Mouse (Mus musculus) CH12.LX (cell line): ENCODE data around the gene Ngef. TPM values are rescaled to one million over a fixed set of nuclear protein-coding genes. Genes with fewer than 3 reads are reported as not detected.

ENCODE experiments used
- DNase-seq: peaks from one replicate; pipeline ENCODE4 v3.0.0-alpha.2; 2013; ENCODE audit errors: extremely low read depth
- H3K27ac ChIP-seq: 2 replicates; pipeline ENCODE4 v1.5.1; 2012; ENCODE audit warnings: low read depth, mild to moderate bottlenecking, control low read depth, moderate library complexity; ENCODE audit not compliant: insufficient read depth
- H3K27me3 ChIP-seq: replicated peaks from 2 replicates; pipeline ENCODE3; 2012; ENCODE audit warnings: inconsistent platforms
- H3K36me3 ChIP-seq, 2 experiments: replicated peaks in 1 of 2; 2 replicates each; pipeline versions ENCODE3 to v1.6.1; 2012; ENCODE audit warnings: inconsistent platforms in 1 of 2, low read length in 1 of 2, mild to moderate bottlenecking in 1 of 2, mixed read lengths in 1 of 2, moderate library complexity in 1 of 2; ENCODE audit not compliant: control insufficient read depth in 1 of 2, insufficient read depth in 1 of 2
- H3K4me1 ChIP-seq, 2 experiments: 2 replicates each; pipeline ENCODE4 v1.6.1; 2012; ENCODE audit warnings: inconsistent platforms in 1 of 2, moderate library complexity in 1 of 2; ENCODE audit not compliant: insufficient read depth in 2 of 2, control insufficient read depth in 1 of 2
- H3K4me2 ChIP-seq: 2 replicates; pipeline ENCODE4 v1.6.1; 2012; ENCODE audit warnings: low read depth, mild to moderate bottlenecking, control low read depth; ENCODE audit not compliant: poor library complexity, insufficient read depth, severe bottlenecking
- H3K4me3 ChIP-seq, 3 experiments: fragments of 150-350 bp in 1 of 3; sonication (generic) in 1 of 3; replicated peaks in 1 of 3; 2 replicates each; pipeline versions ENCODE3 to v1.5.1; 2011 to 2012; ENCODE audit warnings: low read depth in 2 of 3, low read length in 2 of 3, mild to moderate bottlenecking in 2 of 3, moderate library complexity in 2 of 3, control low read depth in 1 of 3, improper control_type of control experiment in 1 of 3, inconsistent platforms in 1 of 3, mixed read lengths in 1 of 3; ENCODE audit not compliant: poor library complexity in 1 of 3
- H3K79me2 ChIP-seq: replicated peaks from 2 replicates; pipeline ENCODE4 v1.6.1; 2012; ENCODE audit warnings: mild to moderate bottlenecking, moderate library complexity; ENCODE audit not compliant: control insufficient read depth, poor library complexity, insufficient read depth, severe bottlenecking; ENCODE audit errors: extremely low read depth
- H3K9ac ChIP-seq: 2 replicates; pipeline ENCODE4 v1.6.1; 2012; ENCODE audit warnings: low read depth, mild to moderate bottlenecking, control low read depth, moderate library complexity; ENCODE audit not compliant: insufficient read depth
- H3K9me3 ChIP-seq: replicated peaks from 2 replicates; pipeline ENCODE3; 2012; ENCODE audit warnings: low read length, inconsistent platforms, mixed read lengths
- BHLHE40 ChIP-seq: IDR thresholded peaks from 2 replicates; pipeline ENCODE4 v1.6.1; 2011; ENCODE audit warnings: mild to moderate bottlenecking, low read depth, low read length, improper control_type of control experiment
- CHD1 ChIP-seq: IDR thresholded peaks from 2 replicates; pipeline ENCODE4 v1.6.1; 2012; ENCODE audit warnings: low read depth, low read length, improper control_type of control experiment, inconsistent platforms
- CHD2 ChIP-seq: IDR thresholded peaks from 2 replicates; pipeline ENCODE4 v1.6.1; 2011; ENCODE audit warnings: low read length, improper control_type of control experiment
- CTCF ChIP-seq, 2 experiments: IDR thresholded peaks in 1 of 2; conservative IDR thresholded peaks in 1 of 2; 2 replicates each; pipeline ENCODE4 v1.5.1; 2011 to 2012; ENCODE audit warnings: low read depth in 2 of 2, low read length in 2 of 2, improper control_type of control experiment in 1 of 2, inconsistent platforms in 1 of 2, mild to moderate bottlenecking in 1 of 2, moderate library complexity in 1 of 2
- E2F4 ChIP-seq: IDR thresholded peaks from 2 replicates; pipeline ENCODE4 v1.6.1; 2011; ENCODE audit warnings: low read depth, low read length, improper control_type of control experiment; ENCODE audit not compliant: insufficient replicate concordance
- EP300 ChIP-seq: IDR thresholded peaks from 2 replicates; pipeline ENCODE4 v1.6.1; 2011; ENCODE audit warnings: low read length, improper control_type of control experiment
- ETS1 ChIP-seq: conservative IDR thresholded peaks from 2 replicates; pipeline ENCODE4 v1.6.1; 2012; ENCODE audit warnings: low read depth, mild to moderate bottlenecking, inconsistent platforms, low read length, improper control_type of control experiment, moderate library complexity
- IRF4 ChIP-seq: IDR thresholded peaks from 2 replicates; pipeline ENCODE4 v1.6.1; 2014; ENCODE audit warnings: low read depth, mild to moderate bottlenecking, inconsistent platforms, low read length, improper control_type of control experiment
- JUND ChIP-seq: conservative IDR thresholded peaks from 2 replicates; pipeline ENCODE4 v1.6.1; 2011; ENCODE audit warnings: low read depth, low read length, improper control_type of control experiment
- KAT2A ChIP-seq: IDR thresholded peaks from 2 replicates; pipeline ENCODE4 v1.6.1; 2012; ENCODE audit warnings: low read length, improper control_type of control experiment, inconsistent platforms; ENCODE audit not compliant: insufficient replicate concordance
- MAX ChIP-seq: IDR thresholded peaks from 2 replicates; pipeline ENCODE4 v1.6.1; 2011; ENCODE audit warnings: low read length, improper control_type of control experiment
- MAZ ChIP-seq: IDR thresholded peaks from 2 replicates; pipeline ENCODE4 v1.6.1; 2012; ENCODE audit warnings: low read depth, mild to moderate bottlenecking, inconsistent platforms, low read length, improper control_type of control experiment, moderate library complexity
- MEF2A ChIP-seq: IDR thresholded peaks from 2 replicates; pipeline ENCODE4 v1.6.1; 2014; ENCODE audit warnings: low read depth, mild to moderate bottlenecking, inconsistent platforms, low read length, improper control_type of control experiment, borderline replicate concordance
- MXI1 ChIP-seq: IDR thresholded peaks from 2 replicates; pipeline ENCODE4 v1.6.1; 2011; ENCODE audit warnings: mild to moderate bottlenecking, low read depth, low read length, improper control_type of control experiment
- MYC ChIP-seq: IDR thresholded peaks from 2 replicates; pipeline ENCODE4 v1.6.1; 2011; ENCODE audit warnings: low read depth, mild to moderate bottlenecking, improper control_type of control experiment, low read length
- NELFE ChIP-seq: IDR thresholded peaks from 2 replicates; pipeline ENCODE4 v1.6.1; 2011; ENCODE audit warnings: low read depth, low read length, improper control_type of control experiment
- NRF1 ChIP-seq: IDR thresholded peaks from 2 replicates; pipeline ENCODE4 v1.6.1; 2014; ENCODE audit warnings: low read depth, mild to moderate bottlenecking, inconsistent platforms, low read length, improper control_type of control experiment, moderate library complexity
- PAX5 ChIP-seq: IDR thresholded peaks from 2 replicates; pipeline ENCODE4 v1.6.1; 2012; ENCODE audit warnings: low read length, inconsistent platforms, mixed read lengths
- POLR2AphosphoS2 ChIP-seq: IDR thresholded peaks from 2 replicates; pipeline ENCODE4 v1.6.1; 2011; ENCODE audit warnings: low read depth, low read length, improper control_type of control experiment
- RAD21 ChIP-seq: IDR thresholded peaks from 2 replicates; pipeline ENCODE4 v1.6.1; 2011; ENCODE audit warnings: low read depth, mild to moderate bottlenecking, low read length, improper control_type of control experiment, moderate library complexity
- RCOR1 ChIP-seq: conservative IDR thresholded peaks from 2 replicates; pipeline ENCODE4 v1.6.1; 2012; ENCODE audit warnings: low read depth, mild to moderate bottlenecking, inconsistent platforms, low read length, improper control_type of control experiment
- SIN3A ChIP-seq: IDR thresholded peaks from 2 replicates; pipeline ENCODE4 v1.6.1; 2012; ENCODE audit warnings: low read length, improper control_type of control experiment, inconsistent platforms
- SMC3 ChIP-seq: IDR thresholded peaks from 2 replicates; pipeline ENCODE4 v1.6.1; 2011; ENCODE audit warnings: low read depth, low read length, improper control_type of control experiment
- TBP ChIP-seq: conservative IDR thresholded peaks from 2 replicates; pipeline ENCODE4 v1.6.1; 2011; ENCODE audit warnings: low read depth, low read length, improper control_type of control experiment
- TCF12 ChIP-seq: IDR thresholded peaks from 2 replicates; pipeline ENCODE4 v1.6.1; 2014; ENCODE audit warnings: low read depth, mild to moderate bottlenecking, inconsistent platforms, low read length, improper control_type of control experiment
- USF1 ChIP-seq: IDR thresholded peaks from 2 replicates; pipeline ENCODE4 v1.6.1; 2014; ENCODE audit warnings: low read depth, mild to moderate bottlenecking, inconsistent platforms, low read length, improper control_type of control experiment
- USF2 ChIP-seq: conservative IDR thresholded peaks from 2 replicates; pipeline ENCODE4 v1.6.1; 2011; ENCODE audit warnings: low read depth, low read length, improper control_type of control experiment
- ZC3H11A ChIP-seq: IDR thresholded peaks from 2 replicates; pipeline ENCODE4 v1.6.1; 2012; ENCODE audit warnings: low read depth, mild to moderate bottlenecking, inconsistent platforms, low read length, improper control_type of control experiment
- ZKSCAN1 ChIP-seq: IDR thresholded peaks from 2 replicates; pipeline ENCODE4 v1.6.1; 2012; ENCODE audit warnings: low read depth, inconsistent platforms, low read length, improper control_type of control experiment, borderline replicate concordance
- ZMIZ1 ChIP-seq: IDR thresholded peaks from 2 replicates; pipeline ENCODE4 v1.6.1; 2012; ENCODE audit warnings: low read depth, mild to moderate bottlenecking, inconsistent platforms, low read length, improper control_type of control experiment
- dilution Hi-C: fragments of 300-500 bp; cut with MboI; formaldehyde crosslinking; loops from 2 replicates; pipeline ENCODE4 v1.14.3; 2020; ENCODE audit warnings: low sequenced_read_pairs; ENCODE audit not compliant: extremely low pct_unique_long_range_greater_than_20kb, extremely low pct_ligation_motif_present
- in situ Hi-C: fragments of 300-500 bp; cut with MboI; formaldehyde crosslinking; loops from 3 replicates; pipeline ENCODE4 v1.14.3; 2019; ENCODE audit warnings: low sequenced_read_pairs, low pct_ligation_motif_present, low pct_unique_long_range_greater_than_20kb, mixed read lengths
- polyA plus RNA-seq: library from polyadenylated mRNA; unstranded; fragments of >175 nt; gene quantifications from 2 replicates; pipeline ENCODE4 v1.2.1, GENCODE M21; 2012; ENCODE audit warnings: low read depth; ENCODE audit not compliant: insufficient read length
- total RNA-seq, 2 experiments: library from RNA; depleted of rRNA; stranded (reverse); fragments of 300-350 nt in 1 of 2; fragments of >200 nt in 1 of 2; gene quantifications; 2 replicates each; pipeline ENCODE4 v1.2.3; 2012 to 2014

Ngef gene
- total and polyA plus RNA-seq, 3 experiments: not detected

GRCm38 (mm10) chr1:87614576-87615295 is 41.1 kb upstream of the Ngef start:
- in situ Hi-C loops: no loop called here
- Histone ChIP-seq H3K9me3 (peaks cover 7% of the 10 kb centered on the region), H3K4me2 (no peak overlapping the region), H3K9ac (no peak overlapping the region), H3K27me3 (no peaks in the 10 kb centered on the region), H3K36me3 (no peaks in the 10 kb centered on the region)
- no peak for TF ChIP-seq ZKSCAN1
- no peak for TF ChIP-seq SIN3A
- TF ChIP-seq BHLHE40: no peak
- TF ChIP-seq POLR2AphosphoS2: no peak
- TF ChIP-seq E2F4: no peak
- no peak for TF ChIP-seq RAD21
- TF ChIP-seq RCOR1: no peak
- no peak for TF ChIP-seq USF1
- no peak for TF ChIP-seq USF2
- TF ChIP-seq ZMIZ1: no peak
- no peak for TF ChIP-seq TCF12
- no peak for TF ChIP-seq NRF1
- TF ChIP-seq CHD2: no peak
- no peak for TF ChIP-seq CTCF (conservative IDR thresholded peaks at IDR 0.05 in 1 of 2, IDR thresholded peaks at IDR 0.05 in 1 of 2; ENCODE audit: low read depth in 2 of 2, low read length in 2 of 2)
- no peak for TF ChIP-seq MYC
- TF ChIP-seq IRF4: no peak
- TF ChIP-seq JUND: no peak
- TF ChIP-seq ZC3H11A: no peak
- no peak for TF ChIP-seq ETS1
- TF ChIP-seq, all 38 proteins: peak for 0
- no peak for DNase-seq
- H3K79me2 ChIP-seq: no peaks in the 10 kb centered on the region
- no peak overlapping the region for H3K4me3 ChIP-seq
- H3K4me1 ChIP-seq: peaks cover 6 to 8% of the 10 kb centered on the region in 2 experiments
- no peak overlapping the region for H3K27ac ChIP-seq
- dilution Hi-C loops: no loop called here

- Histone ChIP-seq H3K4me1 (peaks cover 0 to 15% of the 10 kb centered on the region in 2 experiments; a peak in 2 of 4 replicates), H3K9ac (no peak overlapping the region), H3K4me2 (no peak overlapping the region), H3K27me3 (peaks cover 1% of the 10 kb centered on the region), H3K9me3 (peaks cover 3% of the 10 kb centered on the region), H3K4me3 (no peak overlapping the region), H3K79me2 (no peaks in the 10 kb centered on the region), H3K27ac (no peak overlapping the region), H3K36me3 (no peaks in the 10 kb centered on the region)
- peak; percentile 74 for DNase-seq
- in situ Hi-C loops (loop anchor here (10.0 kb wide), 1 partner anchor 146 kb away; the partner anchor contains the start of gene Atg16l1), dilution Hi-C loops (no loop called here)
- TF ChIP-seq MAZ (no peak), PAX5 (no peak), ZC3H11A (peak; percentile 26; the same call in 1 of the 2 replicates), POLR2AphosphoS2 (no peak), NELFE (peak; percentile 16; the same call in 1 of the 2 replicates), SIN3A (no peak), CTCF (conservative IDR thresholded peaks at IDR 0.05 in 1 of 2, IDR thresholded peaks at IDR 0.05 in 1 of 2; ENCODE audit: low read depth in 2 of 2, low read length in 2 of 2) (peak; percentile 88 to 90), KAT2A (no peak), USF1 (no peak), TBP (no peak), MXI1 (no peak), ZMIZ1 (no peak), CHD1 (no peak), MEF2A (no peak), MYC (no peak), ZKSCAN1 (no peak), EP300 (no peak), BHLHE40 (no peak), MAX (no peak), SMC3 (peak; percentile 93)
Observed at GRCm38 (mm10) chr1:87608416-87609046, 34.9 kb upstream of the Ngef start.
